Mouse (Mus musculus) layer of hippocampus, postnatal 14 days (tissue): ENCODE results near the gene Tbx19. TPM values are rescaled to one million over a fixed set of nuclear protein-coding genes. Genes with fewer than 3 reads are reported as not detected.

Source experiments
- DNase-seq, 2 experiments: peaks; one replicate each; pipeline ENCODE4 v3.0.0; 2021 to 2022; ENCODE audit warnings: low spot score in 2 of 2, mixed read lengths in 1 of 2
- total RNA-seq, 2 experiments: library from RNA; stranded (reverse); gene quantifications; 2 replicates each; pipeline ENCODE4 v1.2.3; 2021

Gene Tbx19
- total RNA-seq, 2 experiments from 2014 or later, result not detected

DNA sequence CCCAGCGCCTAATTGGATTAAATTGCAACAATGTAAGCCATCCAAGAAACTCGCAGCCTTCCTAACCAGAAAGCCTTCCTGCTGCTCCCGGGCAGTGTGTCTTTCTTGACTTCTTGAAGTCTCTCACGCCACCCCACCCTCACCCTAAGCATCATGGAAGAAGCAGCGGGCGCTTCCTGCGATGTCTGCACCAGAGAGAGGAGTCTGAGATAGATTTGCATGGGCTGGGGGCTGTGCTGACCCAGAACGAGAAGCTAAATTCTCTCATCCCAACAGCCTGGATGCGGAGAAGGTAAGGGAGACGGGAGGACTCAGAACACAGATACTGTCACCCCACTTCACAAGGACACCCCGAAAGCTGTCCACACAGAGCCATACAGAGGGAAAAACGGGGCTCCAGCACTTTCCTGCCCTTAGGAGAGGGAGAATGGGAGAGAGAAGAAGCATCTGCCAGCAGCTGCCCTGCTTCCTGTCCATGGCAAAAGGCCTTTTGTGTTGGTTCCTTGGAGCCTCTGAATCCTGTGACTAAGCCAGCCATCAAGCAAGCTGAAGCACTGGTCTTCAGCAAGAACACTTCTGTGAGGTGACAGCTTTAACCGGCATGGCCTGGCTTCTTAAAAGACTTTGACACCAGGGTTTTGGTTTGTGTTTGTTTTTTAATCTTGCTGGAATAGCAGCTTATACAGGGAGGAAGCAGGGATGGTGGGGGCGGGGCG is 41.4 kb downstream of the Tbx19 start:
- no peak for DNase-seq

DNA sequence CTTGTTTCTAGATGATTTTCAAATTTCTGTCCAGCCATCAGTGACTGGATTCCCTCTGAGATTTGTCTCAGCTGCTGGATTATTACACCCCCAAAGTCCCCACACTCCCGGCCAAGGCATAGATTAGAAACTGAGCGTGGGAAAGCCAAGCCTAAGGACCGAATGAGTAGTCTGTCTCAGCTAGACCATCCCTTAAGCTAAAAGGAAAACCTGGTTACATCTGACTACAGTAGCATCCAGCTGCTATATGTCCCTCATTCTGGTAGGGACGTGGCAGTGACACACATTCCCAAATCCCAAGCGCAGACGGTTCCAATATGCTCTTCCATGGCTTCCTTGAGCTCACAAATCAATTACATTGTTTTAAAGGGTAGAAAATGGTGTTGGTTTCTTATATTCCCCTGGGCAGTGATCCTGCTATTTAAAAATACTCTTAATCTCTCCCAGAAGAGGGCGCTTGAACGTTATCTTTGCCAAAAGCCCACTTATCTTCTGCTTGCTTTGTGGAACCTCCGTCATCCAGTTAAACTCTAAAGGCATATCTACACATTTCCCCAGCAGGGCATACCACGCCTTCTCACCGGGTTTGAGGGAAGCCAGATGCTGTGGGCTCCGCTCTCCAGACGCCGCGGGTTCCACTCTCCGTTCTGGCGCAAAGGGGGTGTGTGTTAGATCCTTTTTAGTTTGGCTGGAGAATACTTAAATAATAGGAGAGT is 46.0 kb downstream of the Tbx19 start:
- DNase-seq, result peak in 1 of 2 experiments; percentile 54

DNA sequence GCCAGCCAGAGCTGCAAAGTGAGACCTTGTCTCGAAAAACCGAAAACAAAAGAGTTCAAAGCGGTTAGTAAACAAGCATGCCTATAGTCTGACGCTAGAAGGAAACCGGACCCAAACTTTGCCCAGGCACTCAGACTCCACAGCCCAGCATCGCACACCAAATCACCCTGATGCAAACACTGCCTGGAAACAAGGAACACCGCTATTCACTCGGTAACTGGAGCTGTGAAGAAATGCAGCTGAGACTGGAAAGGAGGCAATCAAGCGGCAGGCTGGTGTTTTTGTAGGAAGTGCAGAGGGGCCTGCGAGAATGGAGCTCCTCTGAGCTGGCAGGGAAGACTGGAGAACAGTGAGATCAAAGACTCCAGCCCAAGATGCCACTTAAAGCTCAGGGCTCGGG is 46.9 kb downstream of the Tbx19 start:
- DNase-seq, result no peak

DNA sequence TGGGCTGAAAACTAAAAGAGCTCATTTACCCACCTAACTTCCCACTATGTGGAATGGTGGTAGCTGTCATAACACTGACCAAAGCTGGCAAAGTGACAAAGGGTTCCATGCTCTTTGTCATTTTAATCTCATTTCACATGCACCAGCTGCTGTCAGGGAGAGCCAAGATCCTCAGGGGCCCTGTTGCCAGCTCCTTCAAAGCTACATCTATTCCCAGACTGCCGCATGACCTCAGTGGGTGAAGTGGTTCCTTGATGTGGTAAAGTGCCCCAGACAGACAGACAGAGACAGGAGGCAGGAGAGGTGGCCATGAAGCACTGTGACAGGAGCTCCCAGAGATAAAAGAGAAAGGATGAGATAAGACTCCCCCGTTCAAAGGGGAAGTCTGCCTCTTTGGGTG is 49.9 kb downstream of the Tbx19 start:
- no peak for DNase-seq

DNA sequence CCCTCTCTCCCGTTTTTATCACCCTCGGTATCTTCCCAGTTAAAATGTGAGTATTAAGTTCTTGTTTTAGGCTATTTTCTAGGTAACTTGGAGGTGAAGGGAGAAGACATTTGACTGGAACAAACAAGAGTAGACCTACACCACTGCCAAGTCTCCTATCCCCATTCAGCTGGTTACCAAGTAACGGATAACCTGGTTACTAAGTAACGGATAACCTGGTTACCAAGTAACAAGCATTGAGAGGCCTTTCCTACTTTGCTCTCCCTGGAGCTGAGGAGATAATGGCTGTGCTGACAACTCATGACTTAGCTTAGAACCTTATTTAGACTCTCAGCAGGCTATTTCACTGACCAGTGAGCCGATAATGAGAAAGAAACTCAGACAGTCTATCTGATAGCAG is 51.4 kb downstream of the Tbx19 start:
- no peak for DNase-seq

DNA sequence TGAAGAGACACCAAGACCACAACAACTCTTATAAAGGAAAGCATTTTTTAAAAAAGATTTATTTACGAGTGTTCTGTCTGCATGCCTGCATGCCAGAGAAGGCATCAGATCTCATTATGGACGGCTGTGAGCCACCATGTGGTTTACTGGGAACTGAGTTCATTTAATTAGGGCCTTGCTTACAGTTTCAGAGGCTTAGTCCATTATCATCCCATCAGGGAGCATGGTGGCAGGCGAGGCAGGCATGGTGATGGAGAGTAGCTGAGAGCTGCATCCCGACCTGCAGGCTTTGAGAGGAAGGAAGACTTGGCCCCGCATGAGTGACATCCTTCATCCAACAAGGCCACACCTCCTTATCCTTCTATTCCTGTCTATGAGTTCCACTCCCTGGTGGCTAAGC is 52.1 kb downstream of the Tbx19 start:
- DNase-seq, result no peak

DNA sequence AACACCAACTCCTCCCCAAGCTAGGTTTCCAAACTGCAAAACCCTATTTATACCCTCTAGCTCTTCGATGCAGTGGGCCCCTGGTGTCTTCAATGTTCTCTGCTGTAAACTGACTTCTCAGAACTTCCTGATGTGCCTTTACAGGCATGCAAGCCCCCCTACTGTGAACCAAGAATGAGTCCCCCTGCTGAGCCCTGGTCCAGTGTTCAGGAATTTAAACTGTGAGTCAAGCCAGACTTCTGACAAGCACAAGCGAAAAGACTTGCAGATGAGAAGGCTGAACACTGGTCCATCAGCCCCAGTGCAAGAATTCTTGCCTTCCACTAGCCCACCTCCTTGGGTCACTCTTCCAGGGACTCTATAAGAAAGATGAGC is 54.6 kb downstream of the Tbx19 start:
- DNase-seq, result no peak

DNA sequence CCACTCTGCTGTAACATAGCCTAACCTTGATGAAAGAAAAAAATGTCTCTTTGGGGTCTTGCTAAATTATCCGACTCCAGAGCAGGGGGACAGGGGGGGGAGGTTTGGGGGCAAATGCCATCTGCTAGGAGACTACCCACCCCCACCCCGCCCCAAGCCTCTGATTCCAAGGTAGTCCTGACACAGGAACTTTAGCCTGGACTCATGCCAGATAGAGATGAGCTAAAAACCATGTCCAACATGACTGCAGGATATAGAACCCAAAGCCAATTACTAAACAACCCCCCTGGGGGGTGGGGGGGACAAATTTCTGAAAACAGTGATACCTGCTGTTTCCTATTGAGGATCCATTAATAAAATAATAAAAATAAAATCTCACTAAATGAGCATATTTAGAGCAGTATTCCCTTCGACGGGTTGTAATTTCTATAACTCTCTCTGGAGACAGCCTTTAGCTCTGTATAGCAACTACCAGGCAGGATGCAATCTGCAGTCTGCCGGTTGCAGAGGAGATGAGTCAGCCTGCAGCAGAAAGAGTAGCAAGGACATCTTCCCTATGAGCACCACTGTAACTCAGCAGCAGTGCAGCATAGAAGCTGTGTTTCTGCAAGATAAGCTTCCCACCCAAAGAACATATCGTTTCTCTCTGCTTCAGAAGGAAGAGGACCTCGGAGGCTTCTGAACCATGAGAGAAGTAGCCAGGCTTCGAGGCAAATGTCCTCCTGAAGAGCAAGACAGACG is 55.1 kb downstream of the Tbx19 start:
- DNase-seq, result no peak

DNA sequence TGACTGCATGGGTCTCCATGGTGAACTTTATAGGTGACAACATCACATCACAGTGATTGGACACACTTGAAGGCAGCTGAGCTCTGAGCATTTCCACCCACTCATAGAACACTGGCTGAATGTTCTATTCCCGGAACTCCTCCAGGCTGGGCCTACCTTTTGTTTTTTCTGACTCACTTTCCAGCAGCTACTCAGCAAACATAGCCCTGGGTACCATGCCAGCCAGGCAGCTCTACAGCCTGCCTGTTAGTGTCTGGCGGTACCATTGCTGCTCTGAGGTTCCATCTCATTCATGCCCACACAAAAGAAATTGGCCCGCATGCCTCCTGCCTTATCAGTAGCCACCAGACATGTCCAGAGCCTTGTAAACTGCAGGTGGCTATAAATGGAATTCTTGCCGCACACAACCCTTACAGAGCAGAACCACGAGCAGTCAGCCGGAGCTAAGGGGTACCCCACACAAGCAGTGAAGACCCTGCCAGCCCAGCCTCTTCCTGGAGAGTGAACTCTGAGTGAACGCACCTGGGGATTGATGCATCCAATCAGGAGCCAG is 55.8 kb downstream of the Tbx19 start:
- peak in 1 of 2 experiments; percentile 49 for DNase-seq

DNA sequence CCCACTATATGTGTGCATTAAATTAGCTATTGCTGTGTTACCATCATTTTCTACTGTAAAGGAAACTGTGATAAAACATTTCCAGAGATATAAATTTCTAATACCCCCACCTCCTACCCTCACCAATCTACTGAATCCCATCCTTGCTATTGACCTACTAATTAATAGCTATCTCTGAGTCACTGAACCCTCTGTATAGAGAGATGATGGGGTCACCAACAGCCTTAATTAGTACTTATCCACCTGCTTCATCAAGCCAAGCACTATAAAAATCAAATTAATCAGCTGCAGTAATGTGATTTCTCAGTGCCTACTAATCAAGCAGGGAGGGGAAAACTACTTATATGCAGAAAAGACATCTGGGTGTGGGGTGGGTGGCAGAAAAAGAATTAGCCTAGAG is 61.0 kb downstream of the Tbx19 start:
- DNase-seq, result no peak

DNA sequence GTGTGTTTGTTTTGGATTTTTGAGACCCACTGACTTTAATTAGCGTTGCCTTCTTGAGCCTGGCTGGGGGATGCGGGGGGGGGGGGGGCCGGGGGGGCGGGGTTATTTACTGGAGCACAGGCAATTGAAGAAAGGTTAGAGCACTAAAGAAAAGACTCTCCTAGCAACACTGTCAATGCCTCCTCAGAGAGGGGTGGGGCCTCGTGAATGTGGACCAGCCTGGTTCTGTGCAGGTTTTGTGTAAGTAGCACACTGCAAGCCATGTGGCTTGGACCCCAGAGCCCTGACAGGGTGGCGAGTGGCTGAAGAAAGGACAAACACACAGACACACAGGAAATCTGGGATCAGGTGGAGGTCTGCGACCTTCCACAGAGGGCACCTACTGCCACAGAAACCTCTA is 65.7 kb downstream of the Tbx19 start:
- no peak for DNase-seq

DNA sequence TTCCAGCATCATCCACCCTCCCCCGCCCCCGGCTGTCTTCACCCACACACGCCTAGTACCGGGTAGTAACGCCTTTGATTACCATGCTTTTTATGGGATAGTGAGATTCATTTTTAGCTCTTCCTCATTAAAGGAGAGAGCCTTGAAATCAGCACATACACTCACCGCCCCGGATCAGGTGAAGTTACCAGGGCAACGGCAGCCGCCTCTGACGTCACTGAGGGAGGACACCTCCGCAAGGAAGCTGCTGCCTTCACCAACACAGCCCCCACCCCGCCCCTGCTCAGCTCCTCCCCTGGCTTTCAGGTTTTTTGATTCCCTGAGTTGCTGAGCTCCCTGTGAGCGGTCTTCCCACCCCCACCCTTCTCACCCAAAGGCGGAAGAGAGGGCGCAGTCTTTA is 68.9 kb downstream of the Tbx19 start:
- peak; percentile 52 to 63 for DNase-seq

DNA sequence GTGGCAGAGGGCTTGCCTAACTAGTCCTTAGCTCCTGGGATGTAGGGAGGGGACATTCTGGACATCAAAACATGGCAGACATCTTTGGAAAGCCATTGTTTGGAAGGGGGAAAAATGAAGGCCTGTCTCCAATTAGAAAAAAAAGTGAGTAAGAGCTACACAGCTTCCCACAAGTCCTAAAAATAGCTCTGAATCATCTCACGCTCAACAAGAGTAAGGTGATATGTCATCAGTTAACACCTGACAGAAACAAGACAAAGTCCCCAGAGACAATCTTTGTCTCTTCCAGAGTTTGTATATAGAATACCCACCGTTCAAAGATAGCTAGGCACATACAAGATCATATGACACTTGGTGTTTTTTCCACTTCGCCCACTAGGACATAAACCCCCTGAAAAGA is 71.0 kb downstream of the Tbx19 start:
- DNase-seq, result no peak

Other genes starting within 250 kb of the Tbx19 start
- gene Xcl1, start 225.2 kb downstream of the Tbx19 start, total RNA-seq, result not detected
- 1 to 10 TPM; 8.3 to 9.7 TPM for gene Sft2d2, start 33.7 kb upstream of the Tbx19 start, total RNA-seq
- gene Tiprl, start 76.2 kb upstream of the Tbx19 start, total RNA-seq, result 10 to 100 TPM; 60.8 to 62.5 TPM
- gene Gpr161, start 135.0 kb upstream of the Tbx19 start, total RNA-seq, result 10 to 100 TPM; 56.5 to 63.7 TPM